Mouse (Mus musculus) kidney, adult 2 months (tissue): ENCODE measurements around the gene Grip1.

Source experiments
- CTCF ChIP-seq: fragments of 200-500 bp; conservative IDR thresholded peaks from 2 replicates; pipeline ENCODE4 v1.5.1; 2011; ENCODE audit warnings: low read depth, mild to moderate bottlenecking, control low read depth, low read length, moderate library complexity, mixed read lengths; ENCODE audit not compliant: insufficient read depth, insufficient read length
- POLR2A ChIP-seq: fragments of 200-500 bp; IDR thresholded peaks from one replicate; pipeline ENCODE4 v1.6.1; 2011; ENCODE audit warnings: low read depth, low read length, control low read depth

DNA sequence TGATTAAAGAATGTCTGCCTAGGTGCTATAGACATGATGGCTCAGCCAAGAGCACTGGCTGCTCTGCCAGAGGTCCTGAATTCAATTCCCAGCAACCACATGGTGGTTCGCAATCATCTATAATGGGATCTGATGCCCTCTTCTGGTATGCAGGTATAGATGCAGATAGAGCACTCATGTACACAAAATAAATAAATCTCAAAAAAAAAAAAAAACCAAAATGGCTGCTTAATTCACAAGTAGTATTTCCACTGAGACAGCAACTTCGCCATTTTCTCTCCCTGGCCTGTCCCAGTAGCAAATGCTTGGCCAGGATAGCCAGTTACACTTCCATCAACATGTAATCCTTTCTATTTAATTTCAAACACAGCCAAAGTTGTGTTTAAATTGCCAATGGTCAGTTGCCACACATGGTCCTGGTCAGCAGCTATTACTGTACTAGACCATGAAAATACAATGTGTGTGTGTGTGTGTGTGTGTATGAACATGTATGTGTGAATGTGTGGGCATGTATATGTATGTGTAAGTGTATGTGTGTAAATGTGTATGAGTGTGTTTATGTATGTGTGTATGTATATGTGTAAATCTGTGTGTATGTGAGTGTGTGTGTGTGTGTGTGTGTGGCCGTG is 658.2 kb downstream of the Grip1 start:
- TF ChIP-seq CTCF, result no peak
- TF ChIP-seq POLR2A, result no peak
